Mouse (Mus musculus) c-Kit-positive CD71-positive TER-119-negative erythroid progenitor cells, embryonic 14.5 days (primary cell): ENCODE data around the gene Pknox2.

Source experiments
- DNase-seq: peaks from one replicate; pipeline ENCODE4 v3.0.0-alpha.2; 2013; ENCODE audit warnings: low read depth

Pknox2 gene

GRCm38 (mm10) chr9:37099595-37099994, 47.6 kb downstream of the Pknox2 start:
- no peak for DNase-seq

DNA sequence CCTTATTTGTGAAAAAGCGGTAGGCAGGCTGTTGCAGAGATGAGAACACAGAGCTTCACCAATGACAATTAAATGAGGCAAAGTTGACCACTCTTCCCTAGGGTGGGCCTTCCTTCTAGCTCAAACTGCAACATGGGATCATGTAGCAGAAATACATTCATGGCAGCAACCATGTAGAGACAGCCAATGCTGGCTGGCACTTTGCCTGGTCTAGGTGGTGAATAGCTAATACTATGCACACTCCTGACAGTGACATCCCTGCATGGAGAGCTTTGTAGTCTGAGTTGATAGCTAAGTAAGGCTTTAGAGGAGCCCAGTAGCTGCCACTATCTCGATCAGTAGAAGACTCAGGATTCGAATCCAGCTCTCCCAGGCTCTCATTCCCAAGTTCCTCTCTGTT, 48.6 kb downstream of the Pknox2 start:
- no peak for DNase-seq

- no peak for DNase-seq
These were observed 52.8 kb downstream of the Pknox2 start for GRCm38 (mm10) chr9:37094230-37094990.

DNA sequence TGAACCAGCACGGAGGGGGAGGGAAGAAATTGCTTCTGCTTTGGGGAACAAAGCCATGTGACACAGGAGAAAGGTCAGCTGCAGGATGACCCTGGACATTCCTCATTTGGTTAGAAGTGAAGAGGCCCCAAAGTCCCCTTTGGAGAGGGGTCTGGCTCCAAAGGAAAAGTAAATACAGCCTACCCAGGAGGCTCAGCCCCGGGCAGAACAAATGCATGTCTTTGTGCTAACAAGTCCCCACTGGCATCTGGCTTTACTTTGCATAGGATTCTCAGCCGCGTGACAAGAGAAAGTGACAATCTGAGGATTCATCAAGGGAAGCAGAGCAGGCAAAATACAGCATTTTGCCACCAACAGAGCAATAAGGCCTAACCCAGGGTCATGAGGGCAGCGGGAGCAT, 54.1 kb downstream of the Pknox2 start:
- no peak for DNase-seq

- no peak for DNase-seq
These were observed 57.1 kb downstream of the Pknox2 start for GRCm38 (mm10) chr9:37089894-37090652.

DNA sequence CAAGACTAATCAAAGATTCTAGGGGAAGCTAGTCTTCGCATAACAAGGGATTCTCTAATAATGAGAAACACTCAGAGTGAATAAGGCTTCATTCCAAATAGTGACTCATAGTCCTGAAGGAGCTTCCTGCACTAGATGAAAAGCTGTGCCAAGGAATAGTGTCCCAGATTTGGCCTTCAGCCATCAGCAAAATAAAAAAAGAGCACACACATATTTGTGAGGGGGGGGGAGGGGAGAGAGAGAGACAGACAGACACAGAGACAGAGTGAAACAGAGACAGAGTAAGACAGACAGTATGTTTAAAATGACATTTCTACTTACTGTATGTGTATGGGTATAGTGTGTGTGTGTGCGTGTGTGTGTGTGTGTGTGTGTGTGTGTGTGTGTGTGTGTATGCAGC, 61.8 kb downstream of the Pknox2 start:
- no peak for DNase-seq

DNA sequence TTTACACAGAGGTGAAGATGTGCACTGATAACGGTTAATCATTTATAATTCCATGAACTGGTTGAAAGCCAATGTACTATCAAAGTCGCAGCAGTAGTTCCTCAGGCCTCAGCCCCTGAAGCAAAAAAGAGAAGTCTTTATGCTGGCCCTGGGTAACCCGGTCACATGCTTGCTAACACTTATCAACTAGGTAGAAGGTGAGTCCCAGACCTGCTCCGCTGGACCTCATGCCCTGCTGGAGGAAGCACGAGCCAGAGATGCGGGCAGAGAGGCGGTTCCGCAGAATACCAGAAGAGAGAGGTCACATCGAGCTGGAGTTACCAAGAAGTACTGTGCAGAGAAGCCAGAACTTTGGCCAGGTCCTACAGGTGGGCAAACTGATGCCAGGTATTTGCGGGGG, 65.0 kb downstream of the Pknox2 start:
- no peak for DNase-seq

- no peak for DNase-seq
These were observed 66.9 kb downstream of the Pknox2 start for GRCm38 (mm10) chr9:37080309-37080708.

DNA sequence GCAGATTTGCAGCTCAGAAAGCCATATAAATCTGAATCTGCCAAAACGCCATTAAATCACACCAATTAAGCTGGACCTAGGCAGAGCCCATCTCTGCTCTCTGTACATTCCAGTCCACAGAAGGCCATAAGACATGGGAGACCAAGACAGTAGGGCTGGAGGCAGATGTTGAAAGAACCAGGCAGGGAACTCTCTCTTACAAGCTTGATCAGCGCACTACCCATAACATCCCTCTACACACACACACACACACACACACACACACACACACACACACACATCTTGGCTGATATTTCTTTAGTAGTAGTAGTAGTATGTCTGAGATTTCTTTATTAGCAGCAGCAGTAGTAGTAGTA, 70.2 kb downstream of the Pknox2 start:
- no peak for DNase-seq

DNA sequence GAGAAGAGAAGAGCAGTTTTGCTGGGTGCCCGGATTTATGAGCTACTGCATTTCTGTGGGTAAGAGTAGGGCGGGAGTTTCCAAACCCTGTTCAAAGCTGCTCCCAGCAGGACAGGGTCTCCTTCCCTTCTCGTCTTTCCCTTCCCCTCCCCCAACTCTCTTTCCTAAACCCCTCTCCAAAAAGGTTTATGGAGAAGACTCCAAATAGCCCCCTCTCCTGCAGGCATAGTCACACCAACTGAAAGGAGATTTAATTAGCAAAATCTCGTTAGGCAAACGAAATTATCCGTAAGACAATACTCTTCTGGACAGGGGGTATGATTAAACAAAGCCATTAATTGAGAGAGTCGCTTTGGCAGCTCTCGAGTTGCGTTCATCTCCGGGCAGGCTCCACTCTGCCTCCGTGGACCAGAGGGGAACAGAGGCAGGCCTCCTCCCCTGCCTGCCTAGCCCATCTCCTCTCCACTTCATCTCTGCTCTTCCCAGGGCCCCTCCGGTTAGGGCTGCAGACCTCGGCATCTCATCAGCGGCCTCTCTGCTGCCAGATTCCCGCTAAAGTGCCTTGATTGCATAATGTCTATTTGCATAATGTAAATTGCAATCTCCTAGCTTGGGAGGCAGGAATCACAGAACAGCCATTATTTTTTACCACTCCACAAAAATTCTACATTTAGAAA, 70.7 kb downstream of the Pknox2 start:
- no peak for DNase-seq

DNA sequence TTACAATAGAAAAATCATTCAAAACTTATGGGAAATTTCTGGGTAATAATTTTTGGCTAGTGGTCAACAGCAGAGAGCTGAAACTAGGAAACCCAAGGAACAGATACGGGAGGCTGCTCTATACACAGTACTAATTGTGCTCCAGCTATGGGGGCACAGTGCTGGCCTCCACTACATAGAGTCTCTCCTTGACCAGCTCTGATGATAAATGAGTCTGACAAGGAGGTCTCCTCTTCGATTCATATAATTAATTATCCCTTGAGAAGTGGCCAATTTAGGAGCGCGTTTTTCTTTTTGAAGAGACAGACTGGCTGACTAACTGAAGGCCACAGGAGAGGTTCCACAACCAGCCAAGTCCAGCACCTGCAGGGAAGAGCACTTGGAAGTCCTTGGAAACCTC, 71.3 kb downstream of the Pknox2 start:
- DNase-seq: no peak

- DNase-seq: no peak
These were observed 77.6 kb downstream of the Pknox2 start for GRCm38 (mm10) chr9:37069391-37070312.

GRCm38 (mm10) chr9:37067473-37067830, 79.8 kb downstream of the Pknox2 start:
- no peak for DNase-seq

DNA sequence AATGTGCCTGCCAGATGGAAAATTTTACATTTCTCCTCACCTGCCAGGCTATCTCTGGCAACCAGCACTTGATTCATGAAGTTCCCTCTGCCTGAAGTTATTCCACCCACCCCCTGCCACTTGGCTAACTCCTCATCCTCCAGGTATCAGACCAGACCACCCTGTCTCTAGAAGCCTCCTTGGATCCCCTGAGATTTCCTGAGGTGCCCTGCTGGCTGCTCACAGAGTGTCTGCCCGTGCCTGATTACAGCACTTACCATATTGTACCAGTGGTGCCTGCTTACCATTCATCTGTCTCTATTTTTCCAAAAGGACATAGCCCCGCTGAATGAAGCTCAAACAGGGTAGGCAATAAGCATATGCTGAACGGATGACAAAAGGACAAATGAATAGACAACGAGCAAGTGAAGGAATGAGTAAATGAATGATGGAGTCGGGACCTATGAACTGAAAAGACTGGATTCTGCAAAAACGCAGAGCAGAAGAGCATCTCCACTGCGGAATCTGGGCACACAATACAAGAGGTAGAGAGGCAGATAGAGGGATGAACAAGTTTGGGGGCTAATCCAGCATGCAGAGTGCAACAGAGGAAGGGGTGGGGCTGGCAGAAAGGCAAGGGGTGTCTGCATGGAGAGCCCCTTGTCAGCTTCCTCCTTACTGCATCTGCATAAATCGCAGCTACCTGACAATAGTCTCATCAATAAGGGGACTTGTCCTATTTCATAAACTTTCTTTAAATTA, 80.3 kb downstream of the Pknox2 start:
- DNase-seq: no peak

GRCm38 (mm10) chr9:37061627-37062026, 85.6 kb downstream of the Pknox2 start:
- DNase-seq: no peak

GRCm38 (mm10) chr9:37054703-37055102, 92.5 kb downstream of the Pknox2 start:
- no peak for DNase-seq

DNA sequence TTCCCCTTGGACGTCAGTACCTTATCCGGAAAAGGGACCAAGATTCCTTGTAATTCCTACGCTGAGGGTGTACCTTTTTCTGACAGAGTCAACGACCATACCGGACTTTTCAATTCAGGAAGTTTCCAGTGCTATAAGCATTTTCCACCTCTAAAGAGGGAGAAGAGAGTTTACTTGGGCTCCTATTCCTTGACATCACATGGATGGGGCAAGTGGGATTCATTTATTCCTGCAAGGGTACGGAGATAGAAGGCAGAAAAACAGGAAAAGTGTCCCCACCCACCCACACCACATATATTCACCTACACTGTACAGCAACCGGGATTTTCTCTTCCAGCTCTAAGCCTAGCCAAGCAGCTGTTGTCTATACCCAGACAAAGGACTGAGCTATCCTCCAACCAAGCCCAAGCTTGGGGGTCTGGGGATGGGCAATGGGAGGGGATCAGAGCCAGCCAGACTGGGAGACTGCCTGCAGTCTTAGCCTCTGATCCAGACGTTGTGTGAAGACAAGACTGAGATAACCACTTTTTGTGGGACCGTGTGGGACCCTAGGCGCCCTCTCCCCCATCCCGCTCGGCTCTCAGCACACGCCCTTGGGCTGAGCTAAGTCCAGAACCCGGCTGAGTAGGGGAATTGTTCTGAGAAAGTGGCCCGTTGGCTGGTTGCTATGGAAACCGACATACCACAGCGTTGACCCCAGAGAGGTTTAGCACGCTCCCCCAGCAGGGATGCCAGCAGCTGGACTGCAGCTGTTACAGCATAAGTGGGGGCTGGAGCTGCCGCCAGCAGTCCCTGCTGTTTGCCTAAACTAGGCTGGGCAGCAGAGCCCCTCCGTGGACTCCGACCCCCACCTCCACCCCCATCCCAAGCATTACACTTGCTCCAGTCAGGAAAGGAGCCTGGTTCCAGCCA, 93.3 kb downstream of the Pknox2 start:
- no peak for DNase-seq

DNA sequence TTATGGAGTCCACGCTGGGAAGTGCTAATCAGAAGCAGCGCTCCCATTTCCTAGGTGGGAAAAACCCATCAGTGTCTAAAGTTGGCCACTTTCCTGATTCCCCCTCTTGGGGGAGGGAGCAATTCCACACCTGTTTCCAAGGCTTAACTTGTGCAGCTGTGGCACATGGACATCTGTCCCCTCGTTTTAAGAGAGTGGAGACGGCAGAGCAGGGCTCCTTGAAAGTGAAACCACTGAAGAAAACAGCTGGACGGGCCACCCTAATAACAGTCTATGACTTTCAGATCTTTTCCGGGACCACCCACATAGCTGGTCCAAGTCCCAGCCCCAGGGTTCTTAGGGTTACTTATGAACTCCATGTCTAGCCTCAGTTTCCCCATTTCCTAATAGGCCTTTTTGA, 94.2 kb downstream of the Pknox2 start:
- DNase-seq: no peak

DNA sequence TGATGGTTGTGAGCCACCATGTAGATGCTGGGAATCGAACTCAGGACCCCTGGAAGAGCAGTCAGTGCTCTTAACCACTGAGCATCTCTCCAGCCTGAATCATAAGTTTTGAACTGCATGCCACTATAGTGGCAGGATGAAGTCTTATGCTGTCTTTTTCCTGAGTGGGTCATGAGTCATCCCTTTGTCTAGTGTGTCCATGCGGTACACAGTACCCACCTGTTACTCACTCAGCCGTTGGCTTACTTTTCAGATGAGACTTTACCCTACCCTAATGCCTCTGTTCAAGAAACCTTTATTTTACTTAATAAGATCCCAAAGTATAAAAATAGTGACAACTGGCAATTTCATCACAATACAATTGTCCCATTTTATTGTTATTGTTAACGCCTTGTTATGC, 95.5 kb downstream of the Pknox2 start:
- no peak for DNase-seq

- DNase-seq: no peak
These were observed 99.7 kb downstream of the Pknox2 start for GRCm38 (mm10) chr9:37047490-37047889.
